Mouse (Mus musculus): ENCODE measurements around the gene C87436. TPM values are rescaled to one million over a fixed set of nuclear protein-coding genes. Genes with fewer than 3 reads are reported as not detected.
A peak's percentile ranks its signal among the peaks of the same experiment; 100 is the strongest.
"Not testable (repeated sequence)": the region's sequence is repeated elsewhere in the genome, so short reads cannot be mapped to it uniquely, and the experiment has no call there.

Gene C87436
- total RNA-seq, 2 experiments from 2014 or later, result 16.4 to 16.5 TPM

- no peak for DNase-seq
Measured at GRCm38 (mm10) chr6:86485943-86486640, 47.9 kb downstream of the C87436 start.

- peak; percentile 77 to 78 for DNase-seq
Measured at GRCm38 (mm10) chr6:86487358-86488148, 49.4 kb downstream of the C87436 start.

GRCm38 (mm10) chr6:86488149-86488485, 49.9 kb downstream of the C87436 start:
- peak in 1 of 2 experiments; percentile 17 for DNase-seq

- no peak for DNase-seq
Measured at GRCm38 (mm10) chr6:86489945-86490344, 51.8 kb downstream of the C87436 start.

GRCm38 (mm10) chr6:86490413-86490812, 52.2 kb downstream of the C87436 start:
- not testable (repeated sequence) for DNase-seq

- DNase-seq, result no peak
Measured at GRCm38 (mm10) chr6:86493469-86494263, 55.5 kb downstream of the C87436 start.

- DNase-seq, result no peak
Measured at GRCm38 (mm10) chr6:86494767-86495166, 56.6 kb downstream of the C87436 start.

- no peak for DNase-seq
Measured at GRCm38 (mm10) chr6:86495661-86496060, 57.5 kb downstream of the C87436 start.

- DNase-seq, result no peak
Measured at GRCm38 (mm10) chr6:86496127-86496526, 58.0 kb downstream of the C87436 start.

GRCm38 (mm10) chr6:86496585-86496984, 58.4 kb downstream of the C87436 start:
- DNase-seq, result no peak

GRCm38 (mm10) chr6:86497071-86497815, 59.1 kb downstream of the C87436 start:
- DNase-seq, result no peak

- no peak for DNase-seq
Measured at GRCm38 (mm10) chr6:86497942-86498732, 60.0 kb downstream of the C87436 start.

GRCm38 (mm10) chr6:86499571-86500109, 61.5 kb downstream of the C87436 start:
- DNase-seq, result no peak

GRCm38 (mm10) chr6:86503513-86503912, 65.3 kb downstream of the C87436 start:
- no peak for DNase-seq

GRCm38 (mm10) chr6:86505671-86506070, 67.5 kb downstream of the C87436 start:
- no peak for DNase-seq

GRCm38 (mm10) chr6:86506309-86506708, 68.1 kb downstream of the C87436 start:
- no peak for DNase-seq

- DNase-seq, result no peak
Measured at GRCm38 (mm10) chr6:86507116-86507515, 68.9 kb downstream of the C87436 start.

- no peak for DNase-seq
Measured at GRCm38 (mm10) chr6:86508736-86509135, 70.6 kb downstream of the C87436 start.

- DNase-seq, result no peak
Measured at GRCm38 (mm10) chr6:86509194-86509865, 71.2 kb downstream of the C87436 start.

GRCm38 (mm10) chr6:86509866-86510200, 71.7 kb downstream of the C87436 start:
- no peak for DNase-seq

- DNase-seq, result no peak
Measured at GRCm38 (mm10) chr6:86510979-86511378, 72.8 kb downstream of the C87436 start.

Data from layer of hippocampus, postnatal 36 days (tissue).